Mouse (Mus musculus) lung, adult 2 months (tissue): ENCODE measurements at regions not wholly inside any gene's neighbourhood (a gene's known extent, or its start where the extent isn't known, plus 50 kb on each side); places are given as distances from the start of the nearest gene placed in this dataset.

Experiments used
- DNase-seq: peaks from one replicate; pipeline ENCODE4 v3.0.0; 2022
- H3K4me1 ChIP-seq: fragments of 200-500 bp; 2 replicates; pipeline ENCODE4 v1.6.1; 2011; ENCODE audit warnings: low read length; ENCODE audit not compliant: control insufficient read depth, insufficient read depth
- H3K4me3 ChIP-seq: fragments of 200-500 bp; replicated peaks from 2 replicates; pipeline ENCODE3; 2011; ENCODE audit warnings: low read depth, mild to moderate bottlenecking, control low read depth, low read length; ENCODE audit errors: extremely low read depth
- CTCF ChIP-seq: fragments of 200-500 bp; IDR thresholded peaks from 2 replicates; pipeline ENCODE4 v1.5.1; 2011; ENCODE audit warnings: mild to moderate bottlenecking, low read length, control low read depth; ENCODE audit not compliant: insufficient read depth
- POLR2A ChIP-seq: fragments of 200-500 bp; IDR thresholded peaks from 2 replicates; pipeline ENCODE4 v1.6.1; 2011; ENCODE audit warnings: low read depth, mild to moderate bottlenecking, control low read depth, low read length, borderline replicate concordance; ENCODE audit errors: extremely low read depth
- WGBS: fragments of 180-500 bp; shearing (Covaris S2); methylation state at CpG from one replicate; pipeline ENCODE4 v1.1.7; 2018; 5-methylcytosine and 5-hydroxymethylcytosine counted together

DNA sequence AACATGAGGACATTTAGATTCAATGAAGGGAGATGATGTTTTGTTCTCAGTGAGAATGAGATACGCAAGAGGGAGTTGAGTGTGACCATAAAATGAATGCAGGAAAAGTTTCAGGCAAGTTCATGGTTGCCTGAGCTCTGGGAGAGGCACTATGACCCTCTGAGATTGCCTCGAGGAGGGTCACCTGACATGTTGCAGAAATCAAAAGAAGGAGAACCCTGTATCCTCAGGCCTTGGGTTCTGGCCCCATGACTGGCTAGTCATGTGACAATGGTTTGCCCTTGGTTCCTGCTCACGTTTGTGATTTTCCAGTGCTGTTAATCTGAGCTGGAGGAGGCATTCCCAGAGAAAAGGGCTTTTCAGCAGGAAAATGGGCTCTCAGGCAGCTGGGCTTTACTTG lies 98.9 kb downstream of the Mab21l3 start:
- peaks cover 4% of the 10 kb centered on the region for H3K4me1 ChIP-seq
- 73% methylated on average over 3 of the region's 3 CpGs for WGBS
- H3K4me3 ChIP-seq: no peak overlapping the region
- TF ChIP-seq POLR2A (no peak), CTCF (no peak)
- DNase-seq: no peak

GRCm38 (mm10) chr3:101749031-101749632 lies 99.6 kb downstream of the Mab21l3 start:
- WGBS: 84% methylated on average over 3 of the region's 3 CpGs
- Histone ChIP-seq H3K4me1 (peaks cover 4% of the 10 kb centered on the region), H3K4me3 (no peak overlapping the region)
- DNase-seq: no peak
- TF ChIP-seq POLR2A (no peak), CTCF (no peak)

DNA sequence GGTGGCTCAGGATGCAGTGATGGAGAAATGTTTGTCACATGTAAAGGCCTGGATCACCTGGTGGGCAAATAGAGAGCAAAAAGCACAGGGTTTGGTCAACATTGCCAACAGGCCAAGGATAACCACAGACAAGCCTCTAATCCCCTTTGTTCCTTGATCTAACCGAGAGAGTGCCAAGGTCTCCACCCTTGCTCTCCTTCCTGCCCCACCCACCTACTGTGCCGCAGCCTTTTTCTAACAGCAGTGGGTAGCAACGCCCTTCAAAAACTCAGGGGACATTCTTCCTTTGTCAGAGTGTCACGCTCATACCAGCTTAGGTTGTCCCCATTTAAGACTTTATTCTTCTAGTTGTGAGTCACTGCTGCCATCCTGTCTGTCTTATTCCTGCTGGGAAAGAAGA lies 100.6 kb downstream of the Mab21l3 start:
- DNase-seq: no peak
- no peak for TF ChIP-seq CTCF
- TF ChIP-seq POLR2A: no peak
- H3K4me3 ChIP-seq: no peak overlapping the region
- peaks cover 4% of the 10 kb centered on the region for H3K4me1 ChIP-seq
- WGBS: 24% methylated on average over 4 of the region's 4 CpGs

DNA sequence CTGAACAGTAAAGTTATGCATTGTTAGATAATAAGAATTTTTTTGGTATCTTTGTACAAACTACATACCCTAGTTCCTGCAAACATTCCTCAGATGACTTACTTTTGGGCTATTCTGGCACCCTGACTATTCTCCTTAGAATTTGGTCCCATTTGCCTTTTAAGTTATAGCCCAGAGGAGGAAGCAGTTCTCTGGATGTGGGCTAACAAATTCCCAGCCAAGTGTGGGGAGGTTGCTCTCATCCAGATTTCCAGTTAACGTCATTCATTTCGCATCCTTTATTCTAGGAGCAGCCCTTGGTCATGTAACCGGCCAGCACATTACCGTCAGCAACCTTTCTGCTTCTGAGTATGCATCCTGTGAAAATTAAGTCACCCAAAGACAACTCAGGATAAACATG lies 107.9 kb downstream of the Mab21l3 start:
- Histone ChIP-seq H3K4me3 (no peak overlapping the region), H3K4me1 (no peaks in the 10 kb centered on the region)
- no peak for TF ChIP-seq CTCF
- no peak for TF ChIP-seq POLR2A
- 74% methylated on average over 4 of the region's 4 CpGs for WGBS
- no peak for DNase-seq

DNA sequence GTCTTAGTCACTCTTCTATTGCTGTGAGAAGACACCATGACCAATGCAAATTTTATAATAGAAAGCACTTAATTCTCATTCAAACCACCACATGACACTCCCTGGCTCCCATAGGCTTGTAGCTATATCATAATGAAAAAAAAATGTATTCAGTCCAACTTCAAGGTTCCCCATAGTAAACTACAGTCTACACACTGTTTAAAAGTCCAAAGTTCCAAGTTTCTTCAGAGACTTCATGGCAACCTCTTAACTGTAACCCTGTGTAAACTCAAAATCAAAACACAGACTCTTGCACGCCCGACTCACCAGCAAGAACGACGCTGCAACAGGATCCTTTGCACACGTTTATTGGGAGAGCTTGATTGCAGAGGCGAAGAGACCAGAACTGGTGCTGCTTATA lies 111.6 kb downstream of the Mab21l3 start:
- TF ChIP-seq POLR2A (no peak), CTCF (no peak)
- no peak overlapping the region for H3K4me3 ChIP-seq
- no peaks in the 10 kb centered on the region for H3K4me1 ChIP-seq
- DNase-seq: no peak
- 90% methylated on average over 6 of the region's 6 CpGs for WGBS

DNA sequence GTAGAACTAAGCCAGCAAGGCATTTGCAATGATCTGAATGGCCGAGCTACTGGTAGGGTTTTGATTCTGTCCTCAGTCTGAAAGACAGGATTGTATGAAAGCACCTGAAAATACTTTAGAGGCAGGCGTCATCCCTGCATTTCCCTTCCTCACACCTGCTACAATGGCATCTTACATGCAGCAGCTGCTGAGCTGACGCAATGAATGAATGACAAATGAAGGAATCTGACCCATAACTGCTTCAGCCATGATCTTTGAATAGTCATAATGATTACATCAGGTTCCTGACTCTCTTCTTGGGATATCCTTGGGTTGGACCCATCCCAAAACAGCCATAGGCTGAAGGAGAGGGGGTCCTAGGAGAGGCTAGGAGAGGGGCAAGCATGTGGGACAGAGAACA lies 119.7 kb downstream of the Mab21l3 start:
- TF ChIP-seq POLR2A (no peak), CTCF (no peak)
- no peak for DNase-seq
- Histone ChIP-seq H3K4me3 (no peak overlapping the region), H3K4me1 (no peaks in the 10 kb centered on the region)
- 82% methylated on average over 3 of the region's 3 CpGs for WGBS

DNA sequence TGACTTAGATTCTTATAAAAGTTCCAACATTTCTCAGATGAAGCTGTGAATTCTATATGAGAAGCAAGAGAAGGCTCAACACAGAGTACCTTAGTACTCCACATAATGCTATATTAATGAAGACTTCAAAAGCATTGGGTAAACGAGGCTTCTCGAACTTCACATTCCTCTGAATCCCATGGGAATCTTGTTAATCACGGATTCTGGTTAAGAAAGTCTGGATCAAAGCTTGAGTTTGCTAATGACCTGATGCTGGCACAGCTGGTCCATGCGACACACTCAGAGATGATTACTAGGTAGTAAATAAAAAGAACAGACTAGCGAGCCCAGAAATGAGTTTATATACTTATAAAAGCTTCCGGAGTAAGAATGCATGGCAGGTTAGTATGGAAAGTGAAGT lies 118.4 kb upstream of the Atp1a1 start:
- TF ChIP-seq POLR2A: no peak
- TF ChIP-seq CTCF: no peak
- Histone ChIP-seq H3K4me3 (no peak overlapping the region), H3K4me1 (no peaks in the 10 kb centered on the region)
- DNase-seq: no peak
- 65% methylated on average over 6 of the region's 6 CpGs for WGBS

GRCm38 (mm10) chr3:101722001-101722400 lies 117.5 kb upstream of the Atp1a1 start:
- no peaks in the 10 kb centered on the region for H3K4me1 ChIP-seq
- TF ChIP-seq CTCF: no peak
- no peak for TF ChIP-seq POLR2A
- no peak for DNase-seq
- no peak overlapping the region for H3K4me3 ChIP-seq
- 88% methylated on average over 4 of the region's 4 CpGs for WGBS

- Histone ChIP-seq H3K4me3 (no peak overlapping the region), H3K4me1 (0 out of 2 replicates have a peak, but pooled peaks cover 3% of the 10 kb centered on the region)
- TF ChIP-seq POLR2A: no peak
- TF ChIP-seq CTCF: no peak
- no peak for DNase-seq
Observed at GRCm38 (mm10) chr3:101715416-101715815, 110.9 kb upstream of the Atp1a1 start.

DNA sequence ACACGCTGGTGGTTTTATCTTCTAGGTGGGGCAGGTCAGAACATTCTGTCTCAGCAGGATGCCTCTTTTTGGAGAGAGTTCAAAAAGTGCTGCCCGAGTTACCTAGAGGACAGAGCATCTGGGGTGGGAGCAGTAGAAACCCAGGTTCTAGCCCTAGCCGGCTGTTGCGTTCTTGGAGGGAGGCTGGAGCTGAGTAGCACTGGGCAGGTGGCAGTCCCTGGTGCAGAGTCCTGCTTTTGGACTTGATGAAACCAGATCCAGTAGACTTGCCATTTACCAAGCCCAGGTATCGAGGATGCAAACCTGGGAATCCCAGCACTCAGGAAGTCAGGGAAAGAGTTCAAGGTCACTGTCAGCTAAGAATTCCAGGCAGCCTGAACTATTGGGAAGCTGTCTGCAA lies 110.3 kb upstream of the Atp1a1 start:
- TF ChIP-seq CTCF (no peak), POLR2A (no peak)
- 70% methylated on average over 5 of the region's 5 CpGs for WGBS
- H3K4me3 ChIP-seq: no peak overlapping the region
- H3K4me1 ChIP-seq: 0 out of 2 replicates have a peak, but pooled peaks cover 3% of the 10 kb centered on the region
- DNase-seq: no peak
